Mouse (Mus musculus) stomach, embryonic 16.5 days (tissue): ENCODE results near the gene Ptges3l. TPM values are rescaled to one million over a fixed set of nuclear protein-coding genes. Genes with fewer than 3 reads are reported as not detected.

Source experiments
- ATAC-seq: fragments of 200-750 bp; cut with Nextera tagmentation; 2 replicates; pipeline ENCODE4 v1.8.0; 2017; ENCODE audit warnings: moderate number of reproducible peaks, moderate TSS enrichment; ENCODE audit not compliant: insufficient read depth, low FRiP score
- H3K27ac ChIP-seq: fragments of 300-500 bp; sonication (generic); 2 replicates; pipeline ENCODE4 v1.5.1; 2014; ENCODE audit warnings: low read length
- H3K27me3 ChIP-seq: fragments of 300-500 bp; sonication (generic); 2 replicates; pipeline ENCODE4 v1.6.1; 2014; ENCODE audit warnings: low read length, control low read depth, mixed read lengths; ENCODE audit not compliant: control insufficient read depth, insufficient read depth
- H3K36me3 ChIP-seq: fragments of 300-500 bp; sonication (generic); 2 replicates; pipeline ENCODE4 v1.6.1; 2014; ENCODE audit warnings: low read length; ENCODE audit not compliant: control insufficient read depth, insufficient read depth
- H3K4me1 ChIP-seq: fragments of 300-500 bp; sonication (generic); 2 replicates; pipeline ENCODE4 v1.6.1; 2014; ENCODE audit warnings: low read length, control low read depth, mixed read lengths; ENCODE audit not compliant: control insufficient read depth, insufficient read depth
- H3K4me2 ChIP-seq: fragments of 300-500 bp; sonication (generic); 2 replicates; pipeline ENCODE4 v1.6.1; 2014; ENCODE audit warnings: low read depth, low read length, mixed read lengths
- H3K4me3 ChIP-seq: fragments of 300-500 bp; sonication (generic); replicated peaks from 2 replicates; pipeline ENCODE4 v1.5.1; 2014; ENCODE audit warnings: mild to moderate bottlenecking, low read length
- H3K9ac ChIP-seq: fragments of 300-500 bp; sonication (generic); 2 replicates; pipeline ENCODE4 v1.6.1; 2014; ENCODE audit warnings: low read length
- H3K9me3 ChIP-seq: fragments of 300-500 bp; sonication (generic); replicated peaks from 2 replicates; pipeline ENCODE4 v1.6.1; 2016; ENCODE audit warnings: low read length, control low read depth; ENCODE audit not compliant: control insufficient read depth
- WGBS: fragments of 180-500 bp; shearing (Covaris S2); extraction: QIAGEN DNeasy Blood & Tissue Kit; methylation state at CpG from one replicate; pipeline ENCODE4 v1.1.7; 2014; 5-methylcytosine and 5-hydroxymethylcytosine counted together
- microRNA-seq: library from miRNA; unstranded; fragments of <30 nt; microRNA quantifications from one replicate; pipeline ENCODE4, GENCODE M21; 2016
- polyA plus RNA-seq: library from polyadenylated mRNA; unstranded; fragments of >200 nt; fragmentation: Nextera tagmentation; extraction: Ambion mirVana; gene quantifications from 2 replicates; pipeline ENCODE4 v1.2.1, GENCODE M21; 2015

The Ptges3l gene
- polyA plus RNA-seq, 1 experiment from 2014 or later, result 26.9 TPM

DNA sequence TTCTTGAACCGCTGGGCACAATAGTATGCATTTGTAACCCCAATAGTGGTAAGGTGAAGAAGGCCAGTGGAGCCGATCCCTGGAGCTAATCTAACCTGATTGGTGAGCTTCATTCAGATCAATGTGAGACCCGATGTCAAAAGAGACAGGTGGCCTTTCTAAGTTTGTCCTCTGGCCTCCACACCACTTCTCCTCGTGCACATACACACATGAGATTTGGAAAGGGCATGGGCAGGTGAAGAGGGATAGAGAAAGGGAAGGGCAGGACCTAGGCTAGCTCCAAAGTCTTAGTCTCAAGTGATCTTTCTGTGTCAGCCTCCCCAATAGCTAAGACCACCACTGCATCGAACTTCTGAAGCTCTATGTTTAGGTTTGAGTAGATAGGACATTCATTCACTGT lies 55.0 kb downstream of the Ptges3l start:
- no peak overlapping the region for H3K27ac ChIP-seq
- no peak overlapping the region for H3K4me3 ChIP-seq
- no peak overlapping the region for H3K4me2 ChIP-seq
- ATAC-seq, result no peak
- no peaks in the 10 kb centered on the region for H3K9me3 ChIP-seq
- no peaks in the 10 kb centered on the region for H3K27me3 ChIP-seq
- no peaks in the 10 kb centered on the region for H3K36me3 ChIP-seq
- no peaks in the 10 kb centered on the region for H3K4me1 ChIP-seq
- H3K9ac ChIP-seq, result no peak overlapping the region
- 61% methylated on average over 5 of the region's 5 CpGs for WGBS

Small RNA genes lying within 50 kb of the gene (microRNA-seq; reads per million reads assigned to microRNA genes)
- gene Mir6929, result not detected

Other genes starting within 250 kb of the Ptges3l start
- 0.26 and 0.43 TPM in 2 replicates for gene Ccr10, start 249.9 kb downstream of the Ptges3l start, polyA plus RNA-seq
- 18.5 and 21.8 TPM in 2 replicates for gene Ezh1, start 198.9 kb downstream of the Ptges3l start, polyA plus RNA-seq
- 95.8 and 106 TPM in 2 replicates for gene Ramp2, start 179.3 kb downstream of the Ptges3l start, polyA plus RNA-seq
- gene Vps25, start 171.6 kb downstream of the Ptges3l start, polyA plus RNA-seq, result 133 and 141 TPM in 2 replicates
- gene Wnk4, start 164.8 kb downstream of the Ptges3l start, polyA plus RNA-seq, result 23.5 and 28.0 TPM in 2 replicates
- gene Cntd1, start 146.3 kb downstream of the Ptges3l start, polyA plus RNA-seq, result 0.70 and 1.2 TPM in 2 replicates
- gene Coa3, start 146.2 kb downstream of the Ptges3l start, polyA plus RNA-seq, result 194 and 197 TPM in 2 replicates
- gene Becn1, start 123.0 kb downstream of the Ptges3l start, polyA plus RNA-seq, result 143 and 147 TPM in 2 replicates
- 98.2 and 107 TPM in 2 replicates for gene Psme3, start 109.1 kb downstream of the Ptges3l start, polyA plus RNA-seq
- 0.97 and 1.4 TPM in 2 replicates for gene Aoc2, start 100.3 kb downstream of the Ptges3l start, polyA plus RNA-seq
- gene Aoc3, start 94.7 kb downstream of the Ptges3l start, polyA plus RNA-seq, result 3.5 TPM in 2 replicates
- gene G6pc, start 57.8 kb downstream of the Ptges3l start, polyA plus RNA-seq, result 0.09 and 0.15 TPM in 2 replicates
- 57.6 and 58.0 TPM in 2 replicates for gene Aarsd1, start 7.7 kb downstream of the Ptges3l start, polyA plus RNA-seq
- gene Gm27029, start 537 bp downstream of the Ptges3l start, polyA plus RNA-seq, result 7.5 and 10.8 TPM in 2 replicates
- gene Rundc1, start 248 bp downstream of the Ptges3l start, polyA plus RNA-seq, result 17.6 and 19.0 TPM in 2 replicates
- gene Rpl27, start 17.0 kb upstream of the Ptges3l start, polyA plus RNA-seq, result 241 and 276 TPM in 2 replicates
- 26.3 and 26.8 TPM in 2 replicates for gene Ifi35, start 23.1 kb upstream of the Ptges3l start, polyA plus RNA-seq
- gene Rnd2, start 39.7 kb upstream of the Ptges3l start, polyA plus RNA-seq, result 10.7 and 11.9 TPM in 2 replicates
- 67.1 and 73.8 TPM in 2 replicates for gene Vat1, start 40.9 kb upstream of the Ptges3l start, polyA plus RNA-seq
- gene Brca1, start 126.6 kb upstream of the Ptges3l start, polyA plus RNA-seq, result 8.3 and 9.2 TPM in 2 replicates
- gene Nbr1, start 126.8 kb upstream of the Ptges3l start, polyA plus RNA-seq, result 68.7 and 78.4 TPM in 2 replicates
- 10.3 and 12.4 TPM in 2 replicates for gene Tmem106a, start 156.9 kb upstream of the Ptges3l start, polyA plus RNA-seq
- gene Gm11634, start 173.9 kb upstream of the Ptges3l start, polyA plus RNA-seq, result not detected in 2 replicates
- gene Rdm1, start 201.9 kb upstream of the Ptges3l start, polyA plus RNA-seq, result 39.6 and 40.8 TPM in 2 replicates
- gene Arl4d, start 240.2 kb upstream of the Ptges3l start, polyA plus RNA-seq, result 8.2 and 8.5 TPM in 2 replicates